Mouse (Mus musculus) granulocyte monocyte progenitor cell, adult 5-6 weeks (primary cell): ENCODE data around the gene Tmem87b. TPM values are rescaled to one million over a fixed set of nuclear protein-coding genes. Genes with fewer than 3 reads are reported as not detected.
A peak's percentile ranks its signal among the peaks of the same experiment; 100 is the strongest.

ENCODE experiments used
- ATAC-seq: replicated peaks from 2 replicates; pipeline ENCODE4 v1.8.0; 2016; ENCODE audit warnings: mild to moderate bottlenecking, moderate TSS enrichment, inconsistent platforms; ENCODE audit not compliant: poor library complexity, severe bottlenecking
- total RNA-seq, 2 experiments: library from RNA; stranded (forward) in 1 of 2; stranded (reverse) in 1 of 2; fragments of 200-712, 200-1000 nt in 1 of 2; fragments of >200 nt in 1 of 2; fragmentation: Nextera tagmentation in 1 of 2; gene quantifications; 2 replicates each; pipeline ENCODE4 v1.2.3; 2014 to 2017

Gene Tmem87b
- total RNA-seq, 2 experiments from 2014 or later = 17.7 to 18.5 TPM

DNA sequence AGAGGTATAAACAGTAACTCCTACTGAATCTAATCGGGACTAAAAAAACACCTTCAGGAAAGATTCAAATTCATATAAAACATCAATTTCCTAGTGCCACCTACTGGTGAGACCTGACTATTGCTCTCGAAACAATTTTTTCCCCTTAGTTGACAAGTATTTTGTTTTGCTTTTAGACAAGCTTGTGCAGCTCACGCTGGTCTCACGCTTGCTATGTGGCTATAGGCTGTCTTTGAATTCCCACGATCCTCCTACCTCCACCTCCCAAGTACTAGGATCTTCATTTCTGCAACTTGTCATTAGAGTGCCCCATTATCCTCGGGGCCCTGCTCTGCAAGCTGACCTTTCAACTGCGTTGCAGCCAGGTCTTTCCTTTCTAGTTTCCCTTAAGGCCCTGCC, 532 bp upstream of the Tmem87b start:
- peak; percentile 15 for ATAC-seq

- ATAC-seq = peak; percentile 53
Observed at GRCm38 (mm10) chr2:128818956-128819643, 1.2 kb downstream of the Tmem87b start.

DNA sequence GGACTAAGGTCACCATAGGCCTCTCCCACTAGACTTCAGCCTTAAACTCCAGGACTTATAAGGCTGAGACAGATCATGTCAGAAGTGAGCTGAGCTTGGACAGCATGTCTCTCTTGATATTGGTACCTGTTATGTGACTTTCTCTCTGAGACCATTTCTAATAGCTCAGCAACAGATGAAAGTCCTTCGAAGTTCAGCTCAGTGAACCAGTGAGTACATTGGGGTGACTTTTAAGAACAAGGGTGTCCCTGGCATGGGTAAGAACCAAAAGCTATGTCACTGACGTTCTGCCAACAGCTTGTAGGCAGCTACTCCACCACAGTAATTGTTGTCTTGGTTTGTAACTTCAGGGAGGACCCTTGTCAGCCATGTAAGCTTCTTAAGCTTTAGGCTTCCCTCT, 2.7 kb downstream of the Tmem87b start:
- ATAC-seq = no peak

GRCm38 (mm10) chr2:128823893-128824292, 6.0 kb downstream of the Tmem87b start:
- ATAC-seq = no peak

DNA sequence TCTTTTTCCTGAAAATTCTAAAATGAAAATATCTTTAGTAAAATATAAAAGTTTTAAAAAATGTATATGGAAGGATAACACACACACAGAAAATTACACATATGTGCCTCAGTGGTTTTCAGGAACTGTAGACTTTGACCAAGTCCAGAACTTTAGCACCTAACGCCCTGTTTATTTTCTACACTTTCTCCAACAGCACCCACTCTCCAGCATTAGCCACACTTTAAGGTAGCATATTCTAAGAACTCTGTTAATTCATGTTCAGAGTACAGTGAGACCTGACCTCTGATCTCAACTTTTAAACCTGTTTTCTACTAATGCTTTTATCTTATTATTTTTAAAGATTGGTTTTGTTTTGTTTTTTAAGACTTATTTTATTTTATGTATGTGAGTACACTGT, 9.9 kb downstream of the Tmem87b start:
- no peak for ATAC-seq

- no peak for ATAC-seq
Observed at GRCm38 (mm10) chr2:128832611-128833010, 14.7 kb downstream of the Tmem87b start.

- ATAC-seq = no peak
Observed at GRCm38 (mm10) chr2:128833035-128833434, 15.1 kb downstream of the Tmem87b start.

DNA sequence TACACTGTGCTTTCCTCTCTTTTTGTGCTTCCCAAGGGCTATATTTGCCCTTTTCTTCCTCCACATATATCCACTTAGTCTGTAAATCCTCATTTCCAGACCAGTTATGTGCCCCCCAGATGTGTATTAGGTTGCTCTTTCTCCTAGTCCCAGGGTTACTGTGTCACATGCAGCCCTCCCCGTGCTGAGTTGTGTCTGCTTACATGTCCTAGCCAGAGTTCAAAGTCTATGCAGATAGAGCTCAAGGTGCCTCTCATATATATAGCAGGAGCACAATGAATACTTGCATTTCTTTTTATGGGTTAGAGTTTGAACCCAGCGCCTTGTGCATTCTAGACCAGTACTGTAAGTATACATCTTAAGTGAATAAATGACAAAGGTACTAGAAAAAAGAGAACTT, 15.5 kb downstream of the Tmem87b start:
- ATAC-seq = no peak

- ATAC-seq = no peak
Observed at GRCm38 (mm10) chr2:128837531-128837930, 19.6 kb downstream of the Tmem87b start.

GRCm38 (mm10) chr2:128838611-128839010, 20.7 kb downstream of the Tmem87b start:
- no peak for ATAC-seq

DNA sequence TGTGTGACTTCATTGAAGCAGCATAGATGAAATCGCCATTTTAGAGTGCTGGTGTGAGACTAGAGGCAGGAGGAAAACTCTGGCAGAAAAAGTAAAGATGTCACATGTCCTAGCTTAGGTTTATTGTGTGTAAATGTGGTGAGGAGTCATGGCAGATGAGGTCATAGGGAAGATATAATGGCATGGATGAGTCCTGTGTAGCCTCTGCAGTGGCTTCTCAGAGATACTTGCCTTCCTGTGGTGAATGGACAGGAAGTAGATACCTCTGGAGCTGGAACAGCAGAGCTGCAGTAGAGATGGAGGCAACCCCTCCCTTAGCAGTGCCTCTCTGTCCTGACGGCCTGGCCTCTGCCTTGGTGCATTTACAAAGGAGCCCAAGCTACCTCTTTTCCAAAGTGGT, 21.6 kb downstream of the Tmem87b start:
- no peak for ATAC-seq

GRCm38 (mm10) chr2:128842437-128842836, 24.5 kb downstream of the Tmem87b start:
- no peak for ATAC-seq

DNA sequence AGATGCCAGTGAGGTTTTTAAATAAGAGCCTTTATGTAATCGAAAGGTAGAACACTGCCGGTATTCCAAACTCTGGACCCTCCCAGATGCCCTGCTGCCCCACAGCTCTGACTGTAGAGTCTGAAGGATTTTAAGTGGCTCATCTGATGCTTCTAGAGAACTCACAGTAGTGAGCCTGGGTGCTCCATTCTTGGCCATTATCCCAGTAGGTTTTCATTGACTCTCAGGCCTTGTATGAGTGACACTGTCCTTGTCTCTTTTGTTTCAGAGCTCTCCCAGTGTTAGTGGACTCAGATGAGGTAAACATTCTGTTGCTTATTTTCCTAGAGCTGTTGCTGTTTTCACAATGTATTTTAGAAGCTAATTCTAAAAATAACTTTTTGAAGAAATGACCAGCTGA, 32.1 kb downstream of the Tmem87b start:
- no peak for ATAC-seq

- ATAC-seq = no peak
Observed at GRCm38 (mm10) chr2:128856673-128857072, 38.8 kb downstream of the Tmem87b start.

GRCm38 (mm10) chr2:128858962-128859361, 41.0 kb downstream of the Tmem87b start:
- no peak for ATAC-seq

DNA sequence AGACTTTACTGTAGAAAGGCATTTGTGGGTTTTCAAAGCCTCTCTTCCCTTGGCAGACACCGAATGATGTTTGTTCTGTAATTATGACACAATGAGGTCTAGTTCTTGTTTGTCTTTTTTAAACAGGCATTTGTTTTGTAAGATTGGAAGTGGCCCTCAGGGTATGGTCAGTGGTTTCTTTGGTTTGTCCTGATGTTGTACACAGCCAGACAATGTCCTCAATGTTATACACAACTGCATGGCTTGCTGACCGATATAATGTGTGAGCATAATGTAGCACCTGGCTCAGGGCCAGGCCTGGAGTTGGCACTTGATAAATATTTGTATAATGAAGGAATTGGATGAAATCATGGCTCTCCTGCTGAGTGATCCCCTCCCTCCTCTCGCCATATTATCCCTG, 41.9 kb downstream of the Tmem87b start:
- no peak for ATAC-seq

DNA sequence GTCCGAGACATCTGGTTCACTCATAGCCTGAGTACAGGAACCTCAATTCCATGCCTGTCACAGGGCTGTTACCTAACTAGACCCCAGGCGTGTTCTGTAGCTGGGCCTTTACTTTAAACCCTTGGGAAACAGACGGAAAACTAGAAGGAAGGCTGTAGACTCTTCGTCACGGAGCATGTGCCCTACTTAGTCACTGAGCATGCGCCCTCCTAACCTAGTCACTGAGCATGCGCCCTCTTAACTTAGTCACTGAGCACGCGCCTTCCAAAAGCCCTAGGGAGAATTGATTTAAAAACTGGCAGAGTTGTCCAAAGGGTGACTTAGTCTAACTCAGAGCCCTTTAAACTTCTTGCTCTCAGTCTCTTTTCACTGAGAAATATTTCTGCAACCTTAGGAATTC, 44.7 kb downstream of the Tmem87b start, which contains the start of gene Fbln7:
Gene Fbln7, plus strand, starts transcription at position 346 of the 400 bp plus-strand sequence.
- no peak for ATAC-seq

DNA sequence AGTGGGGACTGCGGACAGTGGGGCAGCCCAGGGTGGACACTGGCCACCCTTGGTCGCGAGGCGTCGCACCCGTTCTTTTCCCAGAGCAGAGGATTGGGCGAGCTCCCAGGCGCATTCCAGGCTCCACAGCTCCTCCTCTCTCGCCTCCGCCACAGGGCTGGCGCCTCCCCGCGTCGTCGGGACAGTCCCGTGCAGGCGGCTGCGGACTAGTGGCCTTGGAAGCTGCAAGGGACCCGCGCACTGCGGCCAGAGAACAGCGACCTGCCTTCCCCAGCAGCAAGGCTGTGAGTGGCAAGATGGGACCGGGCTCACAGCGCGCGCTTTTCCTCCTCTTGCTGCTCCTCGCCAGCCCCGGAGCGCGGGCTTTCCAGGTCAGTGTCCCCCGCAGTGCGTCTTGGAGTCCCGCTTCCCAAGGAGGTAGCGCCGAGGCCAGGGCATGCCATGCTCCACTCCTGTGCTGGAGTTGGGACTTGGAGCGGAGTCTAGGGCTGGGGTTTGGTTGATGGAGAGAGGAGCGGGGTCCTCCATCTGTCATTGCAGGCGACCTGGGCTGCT, 45.9 kb downstream of the Tmem87b start:
- peak; percentile 22; the same call in 1 of the 2 replicates for ATAC-seq

DNA sequence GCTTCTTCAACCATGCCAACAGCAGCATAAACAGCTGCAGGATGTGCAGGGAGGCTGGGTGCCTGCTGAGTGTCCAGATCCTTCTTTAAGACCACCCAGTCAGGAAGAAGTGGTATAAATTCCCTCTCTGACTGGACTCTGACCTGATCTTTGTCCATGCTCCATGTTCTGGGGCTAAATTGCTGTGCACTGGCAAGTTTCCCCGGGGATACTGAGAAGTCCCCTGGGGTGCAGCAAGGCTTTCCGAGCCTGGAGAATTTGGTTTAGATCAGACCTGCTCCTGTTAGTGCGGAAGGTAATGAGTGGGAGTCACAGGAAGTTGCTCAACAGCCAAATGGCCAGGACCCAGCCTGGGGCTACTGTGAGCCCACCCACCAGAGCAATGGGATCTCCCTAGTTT, 47.1 kb downstream of the Tmem87b start:
- ATAC-seq = no peak

GRCm38 (mm10) chr2:128871656-128872055, 53.7 kb downstream of the Tmem87b start:
- no peak for ATAC-seq

DNA sequence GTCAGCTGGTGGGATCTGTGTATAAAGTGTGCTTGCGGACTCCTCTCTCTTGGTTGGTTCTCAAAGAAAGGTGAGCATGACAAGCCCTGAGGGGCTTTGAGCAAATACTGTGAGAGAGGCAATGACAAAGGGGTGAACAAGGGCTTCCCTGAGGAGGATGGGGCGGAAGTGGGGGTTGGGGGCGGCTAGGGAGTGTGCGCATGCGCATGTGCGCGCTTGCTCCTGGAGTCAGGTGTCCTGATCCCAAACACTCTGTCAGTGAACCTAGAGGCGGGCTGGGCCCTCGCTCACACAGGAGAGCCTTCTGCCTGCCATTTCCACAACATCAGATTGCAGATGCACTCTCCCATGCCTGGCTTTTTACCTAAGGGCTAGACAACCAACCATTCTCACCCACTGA, 54.3 kb downstream of the Tmem87b start:
- no peak for ATAC-seq

DNA sequence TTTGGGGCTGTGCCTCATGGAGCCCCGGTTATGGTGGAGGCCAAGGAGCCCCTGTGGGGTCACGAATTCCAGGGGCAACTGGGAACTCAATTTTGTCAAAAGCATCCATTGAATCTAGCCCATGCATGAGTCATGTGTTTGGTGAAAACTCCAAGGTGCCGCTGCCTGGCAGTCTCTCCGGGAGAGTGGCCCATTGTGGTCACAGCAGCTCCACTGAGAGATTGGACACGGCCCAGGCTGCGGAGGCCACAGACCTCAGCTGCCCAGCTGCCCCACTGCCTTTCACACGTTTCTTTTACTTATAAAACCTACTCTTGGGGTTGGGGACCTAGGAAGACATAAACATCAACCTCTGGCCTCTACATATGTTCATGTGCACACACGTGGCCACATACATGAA, 57.6 kb downstream of the Tmem87b start:
- no peak for ATAC-seq
